Mouse (Mus musculus): ENCODE measurements around the gene Tbc1d22a.
A peak's percentile ranks its signal among the peaks of the same experiment; 100 is the strongest.

Gene Tbc1d22a

DNA sequence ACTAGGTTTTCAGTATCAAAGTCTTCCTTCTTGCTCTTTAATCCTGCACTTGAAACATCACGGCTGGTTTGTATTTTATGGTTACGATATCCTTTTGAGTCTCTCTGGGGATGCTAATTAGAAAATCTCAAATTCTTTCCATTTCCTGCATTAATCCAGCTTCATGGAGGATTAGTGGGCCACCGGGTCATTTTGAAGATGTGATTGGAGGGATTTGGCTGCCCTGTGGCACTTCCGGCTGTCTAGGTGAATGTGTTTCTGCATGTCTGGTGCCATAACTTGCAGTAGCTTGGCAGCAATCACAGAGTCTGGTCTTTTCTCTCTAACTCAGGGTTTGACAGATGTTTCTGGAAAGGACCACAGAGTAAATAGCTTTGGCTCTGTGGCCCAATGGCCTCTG is 305.9 kb downstream of the Tbc1d22a start:
- no peak for DNase-seq

DNA sequence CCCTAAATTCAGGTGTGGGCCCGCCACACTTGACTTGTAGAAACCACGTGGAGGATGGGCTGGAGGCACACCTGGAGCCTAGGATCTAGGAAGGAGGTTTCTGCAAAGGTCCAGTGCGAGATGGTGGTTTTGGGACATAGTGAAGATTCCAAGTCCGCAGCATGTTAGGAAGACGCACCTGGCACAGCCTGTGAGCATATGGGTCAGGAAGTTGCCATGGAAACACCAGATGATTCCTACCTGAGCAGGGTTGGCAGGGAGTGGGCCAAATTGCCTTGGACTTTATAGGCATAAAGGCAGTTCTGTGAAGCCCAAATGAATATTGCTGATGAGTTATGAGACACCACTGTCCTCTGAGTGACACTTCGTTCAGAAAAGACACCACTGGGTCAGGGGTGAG is 321.1 kb downstream of the Tbc1d22a start:
- DNase-seq: peak; percentile 52 to 60

DNA sequence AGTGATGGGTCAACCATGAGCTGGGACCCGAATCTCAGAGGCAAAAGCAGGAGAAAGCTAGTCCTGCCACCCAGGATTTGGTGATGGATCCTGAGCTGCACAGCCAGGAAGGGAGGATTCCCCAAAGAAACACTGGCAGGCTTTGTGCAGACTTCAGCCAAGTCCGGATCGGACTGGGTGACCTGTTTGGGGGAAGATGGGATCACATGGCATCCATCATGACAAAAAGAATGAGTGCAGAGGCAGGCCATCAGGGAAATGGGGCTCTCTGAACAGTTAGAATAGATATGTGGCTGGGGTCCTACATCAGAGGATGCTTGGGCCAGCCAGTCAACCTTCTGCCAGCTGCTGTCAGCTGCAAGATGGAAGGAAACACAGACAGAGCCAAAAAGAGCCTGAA is 328.1 kb downstream of the Tbc1d22a start:
- peak; percentile 27 to 29 for DNase-seq

DNA sequence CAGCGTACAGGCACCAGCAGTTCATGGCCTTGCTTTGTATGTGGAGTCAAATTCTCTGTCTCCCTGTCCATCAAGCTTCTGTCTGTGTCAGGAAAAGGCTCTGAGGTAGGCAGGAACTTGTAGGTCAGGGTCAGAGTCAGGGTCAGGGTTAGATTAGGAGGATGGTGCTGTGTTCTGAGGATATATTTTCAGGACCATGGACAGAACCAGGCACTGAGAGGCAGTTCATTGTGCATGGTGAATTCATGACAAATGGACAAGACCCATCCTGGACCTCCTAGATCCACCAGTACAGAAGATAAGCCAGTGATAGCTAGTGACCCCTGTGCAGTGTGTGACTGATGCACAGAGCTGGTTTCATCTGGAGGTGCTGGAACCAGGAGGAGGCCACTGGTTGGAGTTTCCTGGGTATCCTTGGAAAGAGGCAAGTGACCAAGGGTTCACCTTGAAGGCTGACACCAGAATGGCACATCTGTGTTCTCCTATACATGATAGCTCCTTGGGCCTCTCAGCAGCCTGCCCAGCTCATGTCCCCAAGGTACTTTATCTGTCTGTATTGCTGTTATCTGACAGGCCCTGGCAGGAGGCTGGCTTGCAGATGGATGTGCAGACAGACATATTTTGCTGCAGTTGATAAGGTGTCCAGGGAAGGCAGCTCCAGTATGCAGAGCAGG is 330.0 kb downstream of the Tbc1d22a start:
- no peak for DNase-seq
